Comparison of ENCODE assay signal across 25 mouse cellular contexts in genomic region chr6:99674482-99674881, GRCm38 (mm10). TPM values are rescaled to one million over a fixed set of nuclear protein-coding genes. Genes with fewer than 3 reads are reported as not detected.
"Had no signal": no experiment of that assay in that cellular context is flagged by ENCODE, and none has a peak within 500 bp of the region (broad histone marks: within the 10 kb centered on the region; RNA-seq: fewer than 3 reads in every experiment).

No protein-coding gene starts in this region.

- H3K4me1 ChIP-seq: liver, embryonic 12.5 days; liver, embryonic 15.5 days; megakaryocyte, embryonic 14.5 days had no signal

- H3K36me3 ChIP-seq: limb, embryonic 10.5 days; limb, embryonic 13.5 days; liver, embryonic 12.5 days; liver, embryonic 15.5 days; lung, embryonic 15.5 days; neural tube, embryonic 12.5 days; neural tube, embryonic 15.5 days had no signal

- H3K27ac ChIP-seq: limb, embryonic 10.5 days; limb, embryonic 13.5 days; liver, embryonic 12.5 days; liver, embryonic 15.5 days; lung, embryonic 15.5 days; neural tube, embryonic 12.5 days; neural tube, embryonic 15.5 days; stomach, postnatal 0 days had no signal

- ATAC-seq: liver, embryonic 12.5 days had no signal

- DNase-seq: kidney, adult 18-20 months; kidney, adult 9 months; kidney, postnatal 14 days; kidney, postnatal 4 days; layer of hippocampus, postnatal 36 days; liver; lung, adult 18-20 months; lung, postnatal 10 days; lung, postnatal 36 days; right cerebral cortex, adult 18-20 months; right cerebral cortex, postnatal 14 days; right cerebral cortex, postnatal 4 days; thymus, adult 2 months; thymus, postnatal 14 days; thymus, postnatal 4 days had no signal

- H3K4me2 ChIP-seq: limb, embryonic 13.5 days; liver, embryonic 12.5 days; liver, embryonic 15.5 days; lung, embryonic 15.5 days; neural tube, embryonic 12.5 days; neural tube, embryonic 15.5 days had no signal

- H3K9me3 ChIP-seq: limb, embryonic 10.5 days; limb, embryonic 13.5 days; liver, embryonic 12.5 days; liver, embryonic 15.5 days; lung, embryonic 15.5 days; megakaryocyte, embryonic 14.5 days; neural tube, embryonic 12.5 days; neural tube, embryonic 15.5 days had no signal

- H3K4me3 ChIP-seq: limb, embryonic 10.5 days; limb, embryonic 13.5 days; liver, embryonic 12.5 days; liver, embryonic 15.5 days; lung, embryonic 15.5 days; megakaryocyte, embryonic 14.5 days; neural tube, embryonic 12.5 days; neural tube, embryonic 15.5 days had no signal

- H3K9ac ChIP-seq: limb, embryonic 13.5 days; liver, embryonic 12.5 days; liver, embryonic 15.5 days; lung, embryonic 15.5 days; neural tube, embryonic 12.5 days; neural tube, embryonic 15.5 days had no signal

- H3K27me3 ChIP-seq: limb, embryonic 13.5 days; lung, embryonic 15.5 days; neural tube, embryonic 12.5 days; neural tube, embryonic 15.5 days had no signal

RNA-seq across cellular contexts. Expression of gene Prok2, which starts 51.7 kb away (rescaled TPM):
- polyA plus RNA-seq: limb, embryonic 10.5 days; liver, embryonic 12.5 days; neural tube, embryonic 12.5 days; stomach, embryonic 14.5 days; thymus, adult 2 months had no signal
